Mouse (Mus musculus) G1E (cell line): ENCODE data around the gene Anxa9. TPM values are rescaled to one million over a fixed set of nuclear protein-coding genes. Genes with fewer than 3 reads are reported as not detected.

Experiments
- ATAC-seq: 2 replicates; pipeline ENCODE4 v1.8.0; 2016; ENCODE audit warnings: mild to moderate bottlenecking; ENCODE audit not compliant: insufficient number of reproducible peaks, poor library complexity, low FRiP score, severe bottlenecking; ENCODE audit errors: extremely low read depth
- DNase-seq: peaks from one replicate; pipeline ENCODE4 v3.0.0; 2012; ENCODE audit warnings: low spot score
- H3K27me3 ChIP-seq: 2 replicates; pipeline ENCODE4 v1.6.1; 2012; ENCODE audit warnings: mild to moderate bottlenecking, low read length, inconsistent platforms; ENCODE audit not compliant: insufficient read depth
- H3K36me3 ChIP-seq: replicated peaks from 2 replicates; pipeline ENCODE3; 2012; ENCODE audit warnings: mild to moderate bottlenecking, inconsistent platforms
- H3K4me1 ChIP-seq: 2 replicates; pipeline ENCODE4 v1.6.1; 2012; ENCODE audit warnings: low read depth, low read length, inconsistent platforms, mixed read lengths; ENCODE audit not compliant: insufficient read depth
- H3K4me3 ChIP-seq: 2 replicates; pipeline ENCODE4 v1.5.1; 2012; ENCODE audit warnings: low read depth, mild to moderate bottlenecking, inconsistent platforms, low read length, moderate library complexity, mixed read lengths
- H3K9me3 ChIP-seq: replicated peaks from 2 replicates; pipeline ENCODE4 v1.6.1; 2012; ENCODE audit warnings: inconsistent platforms
- CTCF ChIP-seq: IDR thresholded peaks from 2 replicates; pipeline ENCODE4 v1.5.1; 2012; ENCODE audit warnings: low read depth, low read length, inconsistent platforms, mixed read lengths
- GATA1 ChIP-seq: IDR thresholded peaks from 2 replicates; pipeline ENCODE4 v1.6.1; 2012; ENCODE audit warnings: borderline replicate concordance, low read length, inconsistent platforms, mixed read lengths
- GATA2 ChIP-seq: IDR thresholded peaks from 2 replicates; pipeline ENCODE4 v1.6.1; 2012; ENCODE audit warnings: low read depth, low read length, inconsistent platforms, borderline replicate concordance
- POLR2AphosphoS5 ChIP-seq: IDR thresholded peaks from 2 replicates; pipeline ENCODE4 v1.6.1; 2012; ENCODE audit warnings: low read depth, low read length, inconsistent platforms; ENCODE audit not compliant: insufficient replicate concordance
- TAL1 ChIP-seq: conservative IDR thresholded peaks from 2 replicates; pipeline ENCODE4 v1.6.1; 2012; ENCODE audit warnings: low read depth, low read length, inconsistent platforms, mixed read lengths
- polyA plus RNA-seq: library from polyadenylated mRNA; stranded (reverse); fragments of >175 nt; gene quantifications from 2 replicates; pipeline ENCODE4 v1.2.3, GENCODE M21; 2012
- total RNA-seq, 2 experiments: library from RNA; stranded (forward) in 1 of 2; stranded (reverse) in 1 of 2; fragments of 200-1000 nt in 1 of 2; fragments of >200 nt in 1 of 2; fragmentation: Nextera tagmentation in 1 of 2; gene quantifications; 2 replicates each; pipeline ENCODE4 v1.2.3; 2014 to 2017

The Anxa9 gene
- total and polyA plus RNA-seq, 3 experiments: 1.4 to 29.8 (median 9.4) TPM

DNA sequence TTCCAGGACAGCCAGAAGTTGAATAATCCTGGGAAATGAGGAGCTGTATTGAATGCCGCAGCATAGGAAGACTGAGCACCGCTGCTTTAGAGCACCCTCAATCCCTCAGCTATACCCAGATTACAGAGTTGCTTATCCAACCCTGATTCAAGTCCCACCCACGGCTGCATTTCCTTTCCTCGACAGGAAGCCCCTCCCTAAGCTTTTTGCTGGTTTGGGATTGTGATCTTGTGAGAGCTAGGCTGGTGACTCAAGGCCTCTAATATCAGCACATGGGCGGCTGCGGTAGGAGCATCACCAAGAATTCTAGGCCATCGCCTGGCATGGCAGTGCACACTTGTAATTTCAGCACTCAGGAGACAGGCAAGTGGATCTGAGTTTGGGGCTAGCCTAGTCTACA lies 20.5 kb downstream of the Anxa9 start:
- Histone ChIP-seq H3K4me3 (no peak overlapping the region), H3K4me1 (peaks cover 39% of the 10 kb centered on the region), H3K36me3 (peaks cover 64% of the 10 kb centered on the region), H3K27me3 (no peaks in the 10 kb centered on the region), H3K9me3 (no peaks in the 10 kb centered on the region)
- DNase-seq: no peak
- no peak for TF ChIP-seq POLR2AphosphoS5
- TF ChIP-seq CTCF: no peak
- no peak for TF ChIP-seq GATA1
- TF ChIP-seq TAL1: no peak
- TF ChIP-seq GATA2: no peak
- ATAC-seq: no peak

DNA sequence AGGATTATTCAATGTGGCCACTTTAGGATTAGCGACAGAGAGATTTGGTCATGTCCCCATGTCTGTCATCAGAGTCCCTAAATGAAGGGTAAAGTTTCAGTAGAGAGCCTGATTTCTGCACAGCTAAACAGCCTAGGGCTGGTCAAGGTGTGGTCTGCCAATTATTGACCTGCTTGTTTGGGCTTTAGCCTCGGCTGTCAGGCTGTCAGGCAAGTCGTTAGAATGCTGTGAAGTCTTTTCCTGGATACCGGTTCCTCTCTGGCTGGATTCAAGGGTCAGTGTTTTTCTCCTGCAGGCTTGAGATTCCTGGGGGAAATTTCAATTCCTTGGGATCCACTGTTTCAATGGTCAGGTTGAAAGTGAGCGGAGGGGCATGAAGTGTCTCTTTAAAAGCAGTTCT lies 21.0 kb downstream of the Anxa9 start:
- no peak for DNase-seq
- Histone ChIP-seq H3K9me3 (no peaks in the 10 kb centered on the region), H3K27me3 (no peaks in the 10 kb centered on the region), H3K36me3 (peaks cover 59% of the 10 kb centered on the region), H3K4me1 (peaks cover 44% of the 10 kb centered on the region), H3K4me3 (no peak overlapping the region)
- no peak for ATAC-seq
- TF ChIP-seq CTCF: no peak
- no peak for TF ChIP-seq POLR2AphosphoS5
- no peak for TF ChIP-seq GATA2
- TF ChIP-seq GATA1: no peak
- TF ChIP-seq TAL1: no peak

GRCm38 (mm10) chr3:95285390-95285789 lies 21.6 kb downstream of the Anxa9 start:
- TF ChIP-seq GATA2 (no peak), GATA1 (no peak), POLR2AphosphoS5 (no peak), TAL1 (no peak), CTCF (no peak)
- H3K27me3 ChIP-seq: no peaks in the 10 kb centered on the region
- no peak overlapping the region for H3K4me3 ChIP-seq
- ATAC-seq (no peak), DNase-seq (no peak)
- peaks cover 49% of the 10 kb centered on the region for H3K4me1 ChIP-seq
- H3K9me3 ChIP-seq: no peaks in the 10 kb centered on the region
- H3K36me3 ChIP-seq: peaks cover 53% of the 10 kb centered on the region

- H3K9me3 ChIP-seq: no peaks in the 10 kb centered on the region
- H3K27me3 ChIP-seq: no peaks in the 10 kb centered on the region
- DNase-seq: no peak
- peaks cover 46% of the 10 kb centered on the region for H3K36me3 ChIP-seq
- no peak for ATAC-seq
- no peak for TF ChIP-seq CTCF
- no peak overlapping the region; the same call in 1 of the 2 replicates for H3K4me3 ChIP-seq
- peaks cover 52% of the 10 kb centered on the region for H3K4me1 ChIP-seq
These were observed 22.3 kb downstream of the Anxa9 start for GRCm38 (mm10) chr3:95284501-95285281.

DNA sequence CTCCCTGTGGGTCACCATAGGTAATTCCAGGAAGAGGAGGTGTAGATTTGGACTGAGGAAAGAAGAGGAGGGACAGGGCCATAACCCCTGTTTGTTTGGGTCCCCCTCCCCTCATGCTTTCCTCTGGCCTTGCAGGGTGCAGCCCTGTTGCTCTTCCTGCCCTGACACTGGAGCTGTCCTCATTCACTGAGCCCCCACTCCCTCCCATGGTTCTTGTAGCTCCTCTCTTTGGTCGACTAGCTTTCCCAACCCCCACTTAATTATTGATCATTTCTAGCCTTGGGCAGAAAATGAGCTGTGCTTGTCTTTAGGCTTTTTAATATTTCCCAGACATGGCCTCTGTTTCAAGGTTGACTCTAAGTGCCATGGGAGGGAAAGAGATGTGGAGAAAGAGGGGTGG lies 22.9 kb downstream of the Anxa9 start:
- H3K36me3 ChIP-seq: peaks cover 43% of the 10 kb centered on the region
- ATAC-seq: no peak

GRCm38 (mm10) chr3:95283589-95283941 lies 23.4 kb downstream of the Anxa9 start:
- no peak for ATAC-seq
- Histone ChIP-seq H3K36me3 (peaks cover 40% of the 10 kb centered on the region), H3K4me3 (peak overlapping the region; percentile 78), H3K9me3 (no peaks in the 10 kb centered on the region), H3K27me3 (no peaks in the 10 kb centered on the region), H3K4me1 (peaks cover 63% of the 10 kb centered on the region)
- DNase-seq: no peak
- TF ChIP-seq TAL1 (no peak), POLR2AphosphoS5 (no peak), GATA1 (no peak), GATA2 (no peak), CTCF (no peak)

More for the DNA sequence above, 22.9 kb downstream of the Anxa9 start:
- H3K4me1 ChIP-seq: peaks cover 59% of the 10 kb centered on the region
- TF ChIP-seq CTCF: no peak
- no peak for TF ChIP-seq TAL1
- TF ChIP-seq POLR2AphosphoS5: no peak
- TF ChIP-seq GATA2: no peak
- no peak for TF ChIP-seq GATA1
- H3K27me3 ChIP-seq: no peaks in the 10 kb centered on the region
- H3K4me3 ChIP-seq: peak overlapping the region; percentile 78
- no peak for DNase-seq
- H3K9me3 ChIP-seq: no peaks in the 10 kb centered on the region

- H3K4me1 ChIP-seq: peaks cover 68% of the 10 kb centered on the region
- ATAC-seq: peak; percentile 32
- peaks cover 39% of the 10 kb centered on the region for H3K36me3 ChIP-seq
- no peak for TF ChIP-seq TAL1
- no peak for TF ChIP-seq POLR2AphosphoS5
- TF ChIP-seq GATA1: no peak
- no peak for TF ChIP-seq GATA2
- TF ChIP-seq CTCF: no peak
- H3K9me3 ChIP-seq: no peaks in the 10 kb centered on the region
- DNase-seq: peak; percentile 83
- peak overlapping the region; percentile 78 for H3K4me3 ChIP-seq
- H3K27me3 ChIP-seq: no peaks in the 10 kb centered on the region
These were observed 23.9 kb downstream of the Anxa9 start for GRCm38 (mm10) chr3:95282865-95283588.
